Mouse (Mus musculus) megakaryocyte, adult 5-6 weeks (primary cell): Measurements from ENCODE around the gene Vrk1. TPM values are rescaled to one million over a fixed set of nuclear protein-coding genes. Genes with fewer than 3 reads are reported as not detected.

Experiments used
- ATAC-seq: 2 replicates; pipeline ENCODE4 v1.8.0; 2016; ENCODE audit warnings: mild to moderate bottlenecking, inconsistent platforms; ENCODE audit not compliant: poor library complexity, severe bottlenecking
- total RNA-seq, 2 experiments: library from RNA; stranded (forward) in 1 of 2; stranded (reverse) in 1 of 2; fragments of 153-499, 151-499 nt in 1 of 2; fragments of 221-1000, 200-1000 nt in 1 of 2; gene quantifications; 2 replicates each; pipeline versions ENCODE4 v1.2.3 to v1.2.4; 2015 to 2017

The Vrk1 gene
- total RNA-seq, 2 experiments from 2014 or later = 133 to 208 TPM

GRCm38 (mm10) chr12:106107272-106107671 is 97.2 kb downstream of the Vrk1 start:
- ATAC-seq = no peak

- ATAC-seq = no peak
Observed at GRCm38 (mm10) chr12:106115070-106115891, 105.3 kb downstream of the Vrk1 start.

- ATAC-seq = no peak
Observed at GRCm38 (mm10) chr12:106115892-106116206, 105.8 kb downstream of the Vrk1 start.

GRCm38 (mm10) chr12:106123276-106123675 is 113.2 kb downstream of the Vrk1 start:
- ATAC-seq = no peak

GRCm38 (mm10) chr12:106124581-106124980 is 114.6 kb downstream of the Vrk1 start:
- ATAC-seq = no peak

Other genes starting within 250 kb of the Vrk1 start
- 218 and 251 TPM in 2 replicates for gene Papola, start 225.5 kb upstream of the Vrk1 start, total RNA-seq (2015)
- 129 and 148 TPM in 2 replicates for gene Papola, start 225.5 kb upstream of the Vrk1 start, total RNA-seq (2017)